8 mouse cellular contexts compared by ENCODE assay signal in the genomic region with DNA sequence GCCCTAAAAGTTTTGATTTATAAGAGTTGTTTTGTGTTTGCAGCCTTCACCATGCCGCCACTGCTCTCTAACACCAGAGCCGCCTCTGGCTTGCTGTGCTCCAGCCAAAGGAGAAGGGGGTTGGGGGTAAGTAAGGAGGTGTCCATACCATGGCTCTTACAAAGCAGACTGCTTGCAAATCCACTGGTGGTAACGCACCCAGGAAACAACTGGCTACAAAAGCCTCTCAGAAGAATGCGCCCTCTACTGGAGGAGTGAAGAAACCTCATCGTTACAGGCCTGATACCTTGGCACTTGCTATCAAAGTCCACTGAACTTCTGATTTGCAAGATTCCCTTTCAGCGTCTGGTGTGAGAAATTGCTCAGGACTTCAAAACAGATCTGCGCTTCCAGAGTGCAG. TPM values are rescaled to one million over a fixed set of nuclear protein-coding genes. Genes with fewer than 3 reads are reported as not detected.
DNase-seq lines count a peak whose midpoint lies in the region.

No protein-coding gene starts in this region.

- peak; percentile 12 for DNase-seq in gastrocnemius, adult 18-20 months (ENCODE audit: low spot score)
- DNase-seq in gastrocnemius, postnatal 4 days (ENCODE audit: low spot score in 2 of 2): no peak
- DNase-seq in spleen, postnatal 10 days (ENCODE audit: low spot score in 2 of 2): peak; percentile 14 to 39
- DNase-seq in spleen, postnatal 4 days (ENCODE audit: low spot score in 2 of 2): no peak
- DNase-seq in kidney, postnatal 25 days: peak; percentile 17 to 32
- peak; percentile 80 for DNase-seq in thymus, postnatal 0 days (ENCODE audit: low spot score)
- DNase-seq in c-Kit-positive CD71-positive TER-119-positive erythroid progenitor cells, embryonic 14.5 days (ENCODE audit: low spot score): no peak
- DNase-seq in right cerebral cortex, adult 2 months (ENCODE audit: low spot score in 2 of 2): no peak

RNA-seq across cellular contexts. Expression of a gene that starts 5.9 kb away (rescaled TPM):
- 10 to 100 TPM; 28.0 to 28.8 TPM for total RNA-seq in gastrocnemius, adult 18-20 months (2021)
- 10 to 100 TPM; 32.3 to 38.3 TPM for total RNA-seq in gastrocnemius, postnatal 4 days (2021)
- 63.8 and 73.9 TPM in 2 replicates for polyA plus RNA-seq in thymus, postnatal 0 days (2015; fragmentation: Nextera tagmentation; extraction: Ambion mirVana)

RNA-seq across cellular contexts. Expression of a gene that starts 6.4 kb away (rescaled TPM):
- total RNA-seq in gastrocnemius, adult 18-20 months (2021): 10 to 100 TPM; 44.9 to 46.8 TPM
- 10 to 100 TPM; 31.2 to 32.4 TPM for total RNA-seq in gastrocnemius, postnatal 4 days (2021)
- polyA plus RNA-seq in thymus, postnatal 0 days (2015; fragmentation: Nextera tagmentation; extraction: Ambion mirVana): 46.7 and 49.1 TPM in 2 replicates

RNA-seq across cellular contexts. Expression of a gene that starts 50.7 kb away (rescaled TPM):
- not detected for total RNA-seq in gastrocnemius, adult 18-20 months (2021)
- 1 to 10 TPM; 5.0 to 5.7 TPM for total RNA-seq in gastrocnemius, postnatal 4 days (2021)
- 28.9 and 33.1 TPM in 2 replicates for polyA plus RNA-seq in thymus, postnatal 0 days (2015; fragmentation: Nextera tagmentation; extraction: Ambion mirVana)

RNA-seq across cellular contexts. Expression of a gene that starts 50.9 kb away (rescaled TPM):
- under 1 TPM; 0.07 to 0.21 TPM for total RNA-seq in gastrocnemius, adult 18-20 months (2021)
- total RNA-seq in gastrocnemius, postnatal 4 days (2021): 10 to 100 TPM; 14.8 to 17.1 TPM
- polyA plus RNA-seq in thymus, postnatal 0 days (2015; fragmentation: Nextera tagmentation; extraction: Ambion mirVana): 121 and 134 TPM in 2 replicates

Comparison
In these comparisons a context has a peak if more than half of its experiments do, and no peak if none do; other contexts are left out.
1. DNase-seq: peak in gastrocnemius, adult 18-20 months (single experiment), spleen, postnatal 10 days (2 of 2), kidney, postnatal 25 days (2 of 2) and thymus, postnatal 0 days (single experiment); none in gastrocnemius, postnatal 4 days (0 of 2), spleen, postnatal 4 days (0 of 2), c-Kit-positive CD71-positive TER-119-positive erythroid progenitor cells, embryonic 14.5 days (single experiment) and right cerebral cortex, adult 2 months (0 of 2).
2. RNA of a gene that starts 50.7 kb away (total RNA-seq): 5.0 to 5.7 TPM in gastrocnemius, postnatal 4 days; not detected in gastrocnemius, adult 18-20 months; every median in the first group is over 4 times any median in the second.